Mouse (Mus musculus): ENCODE measurements around the gene Kif22. TPM values are rescaled to one million over a fixed set of nuclear protein-coding genes. Genes with fewer than 3 reads are reported as not detected.

The Kif22 gene
- total RNA-seq, 2 experiments from 2014 or later: 10.8 to 12.5 TPM

DNA sequence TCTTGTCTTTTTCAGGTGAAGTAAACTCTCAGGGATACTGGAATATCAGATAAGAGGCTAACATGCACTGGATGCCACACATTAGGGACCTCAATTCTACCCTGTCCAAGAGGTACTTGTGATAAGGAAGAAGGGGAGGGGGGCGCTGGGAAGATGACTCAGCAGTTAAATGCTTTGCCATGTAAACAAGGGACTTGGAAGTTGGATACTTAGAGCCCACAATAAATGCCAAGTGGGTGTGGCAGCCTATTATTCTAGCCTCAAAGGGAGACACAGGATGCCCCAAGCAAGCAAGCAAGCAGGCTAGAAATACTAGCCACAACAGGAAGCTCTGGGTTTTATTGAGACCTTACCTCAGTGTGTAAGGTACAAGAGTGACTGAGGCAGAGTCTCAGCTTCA is 11.0 kb downstream of the Kif22 start:
- DNase-seq: no peak

DNA sequence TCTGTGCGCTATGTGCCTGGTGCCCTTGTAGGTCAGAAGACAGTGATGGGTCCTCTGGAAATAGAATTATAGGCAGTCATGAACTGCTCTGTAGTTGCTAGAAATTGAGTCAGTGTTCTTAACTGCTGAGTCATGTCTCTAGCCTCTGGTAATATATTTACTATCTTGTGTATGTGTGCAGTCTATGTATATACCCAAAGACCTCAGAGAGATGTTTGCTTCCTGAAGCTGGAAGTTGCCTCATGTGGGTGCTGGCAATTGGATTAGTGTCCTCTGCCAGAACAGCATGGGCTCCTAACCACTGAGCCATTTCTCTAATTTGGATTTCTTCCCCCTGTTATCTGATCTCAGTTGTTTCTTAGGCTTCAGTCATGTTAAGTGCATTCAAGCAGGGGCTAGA is 12.1 kb downstream of the Kif22 start:
- DNase-seq: no peak

DNA sequence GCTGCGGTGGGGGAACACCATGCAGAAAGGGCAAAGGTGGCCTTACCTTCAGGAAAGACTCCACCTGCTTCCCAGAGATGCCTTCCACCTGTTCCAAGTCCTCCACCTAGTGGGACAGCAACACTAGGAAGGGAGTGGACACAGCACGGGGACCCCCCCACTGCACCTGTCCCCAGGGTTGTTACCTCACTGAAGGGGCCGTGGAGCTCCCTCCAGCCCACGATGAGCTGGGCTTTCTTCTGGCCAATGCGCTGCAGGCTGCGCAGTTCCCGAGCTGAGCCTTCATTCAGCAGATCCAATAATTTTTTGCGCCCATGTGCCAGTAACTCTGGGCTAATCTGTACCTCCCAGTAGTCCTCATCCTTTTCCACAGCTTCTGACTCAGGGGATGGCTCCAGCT is 14.4 kb downstream of the Kif22 start:
- DNase-seq: no peak

DNA sequence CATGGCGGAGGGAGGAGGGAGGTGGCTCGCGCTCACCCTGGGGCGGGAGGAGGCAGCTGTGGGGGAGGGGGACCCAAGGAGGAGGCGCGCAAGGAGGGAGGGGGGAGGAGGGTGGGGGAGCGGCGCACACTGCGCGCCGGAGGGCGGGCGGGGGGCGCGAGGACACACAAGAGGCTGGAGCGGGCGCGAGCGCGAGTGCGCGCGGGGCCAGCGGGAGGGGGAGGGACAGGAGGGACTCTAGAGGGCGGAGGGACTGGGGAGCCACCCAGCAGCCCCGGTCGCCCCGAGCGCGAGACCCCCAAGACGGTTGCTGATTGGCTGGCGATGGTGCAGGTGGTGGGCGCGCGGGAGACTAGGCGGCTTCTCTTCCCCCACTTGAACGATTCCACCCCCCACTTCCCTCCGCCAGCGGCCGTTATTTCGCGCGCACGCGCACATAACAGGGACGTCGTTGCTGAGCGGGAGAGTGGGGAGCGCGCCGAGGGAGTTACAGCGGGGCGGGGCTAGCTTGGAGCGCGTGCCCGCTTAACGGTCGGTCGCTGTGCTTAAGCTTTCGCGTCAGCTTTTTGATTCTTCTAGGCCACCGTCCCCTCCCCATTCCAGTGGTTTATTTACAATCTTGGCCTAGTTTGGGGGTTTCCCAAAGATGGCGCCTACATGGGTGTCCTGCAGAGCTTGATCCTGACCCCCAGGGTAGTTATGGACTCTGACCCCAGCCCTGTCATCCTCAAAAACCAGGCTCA is 15.1 kb downstream of the Kif22 start, which contains the start of gene Maz:
Maz (minus strand) TSS at position 54 of the 743 bp plus-strand sequence.
- peak; percentile 99 for DNase-seq

DNA sequence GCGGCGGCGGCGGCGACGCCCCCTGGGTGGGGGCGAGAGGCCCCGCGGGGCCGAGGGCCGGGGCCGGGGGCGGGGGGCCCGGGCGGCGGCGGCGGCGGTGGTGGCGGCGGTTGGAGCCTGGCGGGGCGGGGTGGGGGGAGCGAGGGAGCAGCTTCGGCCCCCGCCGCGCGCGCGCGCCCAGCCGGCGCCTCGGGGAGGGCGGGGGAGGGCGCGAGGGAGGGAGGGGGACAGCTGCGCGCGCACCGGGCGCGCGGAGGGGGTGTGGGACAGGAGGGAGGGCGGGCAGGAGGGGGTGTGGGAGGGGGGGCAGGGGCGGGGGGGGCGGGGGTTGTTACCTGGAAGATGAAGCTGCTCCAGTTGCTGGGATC is 15.7 kb downstream of the Kif22 start:
- DNase-seq: peak; percentile 92

DNA sequence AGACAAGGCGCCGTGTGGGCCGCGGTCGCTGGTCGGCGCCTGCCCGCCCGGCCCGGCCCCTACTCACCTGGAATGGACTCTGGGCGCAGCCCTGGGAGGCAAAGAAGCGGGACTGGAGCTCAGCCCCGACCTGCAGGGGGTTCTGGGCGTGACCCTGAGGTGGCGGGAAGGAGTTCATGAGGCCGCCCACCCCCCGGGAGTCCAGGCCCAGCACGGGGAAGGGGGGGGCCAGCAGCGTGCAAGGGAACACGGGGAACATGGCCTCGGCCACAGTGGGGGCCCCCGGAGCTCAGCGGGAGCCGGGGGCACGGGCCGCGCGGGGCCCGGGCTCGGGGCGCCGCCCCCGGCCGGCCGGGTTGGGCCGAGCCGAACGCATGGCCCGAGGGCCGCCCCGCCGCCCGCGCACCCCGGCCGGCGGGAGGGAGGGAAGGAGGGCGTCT is 16.1 kb downstream of the Kif22 start:
- DNase-seq: peak; percentile 66

DNA sequence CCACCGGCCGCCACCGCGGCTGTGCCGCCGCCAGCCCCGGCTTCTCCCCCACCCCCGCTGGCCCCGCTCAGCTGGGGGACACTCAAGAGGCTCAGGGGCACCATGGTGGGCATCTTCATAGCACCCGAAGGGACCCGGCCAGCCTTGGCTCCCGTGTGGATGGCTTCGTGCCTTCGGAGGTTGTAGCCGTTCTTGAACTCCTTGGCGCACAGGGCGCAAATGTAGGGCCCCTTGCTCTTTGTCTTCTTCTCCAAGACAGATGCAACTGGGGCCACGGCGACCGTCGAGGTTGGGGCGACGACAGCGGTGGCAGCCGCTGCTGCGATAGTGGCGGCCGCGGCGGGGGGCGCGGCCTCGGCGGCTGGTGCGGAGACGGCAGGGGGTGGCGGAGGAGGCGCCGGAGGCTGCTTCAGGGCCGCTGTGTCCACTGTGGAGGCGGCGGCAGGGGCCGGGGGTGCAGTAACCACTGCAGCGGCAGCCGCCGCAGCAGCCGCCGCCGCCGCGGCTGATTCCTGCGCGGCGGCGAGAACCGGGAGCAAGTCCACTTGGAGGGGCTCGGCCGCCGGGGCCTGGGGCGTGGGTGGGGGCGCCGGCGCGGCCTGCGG is 16.6 kb downstream of the Kif22 start:
- peak; percentile 61 for DNase-seq

DNA sequence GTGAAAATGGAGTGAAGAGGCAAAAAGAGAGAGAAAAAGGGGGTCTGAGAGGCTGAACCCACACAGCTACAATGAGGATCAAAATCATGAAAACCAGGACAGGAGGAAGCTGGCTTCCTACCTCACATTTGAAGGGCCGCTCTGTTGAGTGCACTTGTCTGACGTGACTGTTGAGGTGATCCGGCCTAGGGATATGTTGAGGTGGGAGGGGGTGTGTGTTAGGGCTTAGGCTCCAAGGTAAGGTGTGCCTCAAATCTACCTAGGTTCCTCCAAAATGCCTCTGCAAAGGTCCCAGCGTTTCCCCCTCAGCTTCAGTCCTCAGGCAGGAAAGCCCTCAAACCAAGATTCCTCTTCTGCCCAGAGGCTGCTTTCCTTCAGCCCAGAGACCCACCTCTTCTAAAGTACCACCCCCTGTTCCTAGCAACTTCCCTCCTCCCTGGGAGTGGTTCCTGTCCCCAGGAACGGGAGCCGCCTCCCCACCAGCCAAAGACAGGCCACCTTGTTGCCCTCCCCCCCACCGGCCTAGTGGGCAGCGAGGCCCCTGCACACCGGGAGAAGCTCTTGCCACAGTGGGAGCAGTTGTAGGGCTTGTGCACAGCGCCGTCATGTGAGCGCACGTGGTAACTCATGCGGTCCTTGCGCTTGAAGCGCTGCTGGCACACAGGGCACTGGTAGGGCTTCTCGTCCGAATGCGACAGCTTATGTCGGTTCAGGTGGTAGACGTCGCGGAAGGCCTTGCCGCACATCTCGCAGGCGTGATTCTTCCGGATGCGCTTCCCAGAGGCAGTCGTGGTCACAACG is 17.3 kb downstream of the Kif22 start:
- peak; percentile 67 for DNase-seq

DNA sequence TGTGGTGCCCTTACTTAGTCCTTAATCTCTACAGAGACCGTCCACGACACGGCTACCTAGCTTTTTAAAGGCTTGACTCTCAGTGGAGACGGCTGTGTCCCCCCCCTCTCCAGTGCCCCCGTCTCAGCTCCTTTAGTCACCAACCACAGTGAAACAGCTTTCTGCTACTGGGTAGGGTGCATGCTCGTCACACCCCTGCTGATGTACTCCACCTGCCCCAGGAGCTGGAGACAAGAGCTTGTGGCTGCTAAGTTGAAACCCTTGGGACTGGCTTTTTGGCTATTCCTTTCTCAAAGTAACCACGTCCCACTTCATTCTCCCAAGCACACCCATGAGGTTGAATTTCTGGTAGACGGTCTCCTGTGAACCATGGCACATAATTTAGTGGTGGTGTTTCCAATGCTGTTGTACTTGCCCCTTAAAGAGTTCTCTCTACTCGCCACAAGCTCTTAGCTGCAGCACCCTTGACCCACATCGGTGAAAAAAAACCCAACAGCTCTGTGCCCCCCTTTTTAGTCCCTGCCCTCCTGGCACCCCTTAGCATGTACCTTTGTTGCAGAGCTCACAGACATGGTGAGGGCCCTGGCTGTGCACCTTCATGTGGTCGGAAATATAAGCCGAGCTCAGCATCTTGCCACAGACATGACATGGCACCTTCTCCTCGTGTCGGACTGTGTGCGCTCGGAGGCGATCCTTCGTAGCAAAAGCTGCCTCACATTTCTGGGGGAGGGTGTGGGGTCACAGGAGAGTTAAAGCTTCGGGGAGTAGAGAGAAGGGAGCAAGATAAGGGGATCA is 18.2 kb downstream of the Kif22 start:
- no peak for DNase-seq

DNA sequence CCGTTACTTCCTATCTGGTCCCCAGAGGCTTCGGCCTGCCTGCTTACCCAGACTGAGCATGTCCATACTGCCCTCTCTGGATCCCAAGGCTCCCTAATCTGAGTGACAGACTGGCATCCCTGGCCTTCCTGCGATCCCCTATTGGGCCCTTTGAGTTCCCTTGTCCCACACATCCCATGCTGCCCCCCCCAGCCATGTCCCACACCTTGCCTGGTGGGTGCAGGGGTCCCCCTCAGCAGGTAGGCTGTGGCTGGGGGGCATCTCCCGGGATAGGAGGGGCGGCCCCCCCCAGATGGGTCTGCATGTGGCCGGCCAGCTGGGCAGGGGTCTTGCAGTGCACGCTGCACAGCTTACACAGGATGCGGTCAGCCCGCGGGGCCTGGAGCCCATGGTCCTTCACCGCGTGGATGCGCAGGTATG is 19.0 kb downstream of the Kif22 start:
- DNase-seq: peak; percentile 16

DNA sequence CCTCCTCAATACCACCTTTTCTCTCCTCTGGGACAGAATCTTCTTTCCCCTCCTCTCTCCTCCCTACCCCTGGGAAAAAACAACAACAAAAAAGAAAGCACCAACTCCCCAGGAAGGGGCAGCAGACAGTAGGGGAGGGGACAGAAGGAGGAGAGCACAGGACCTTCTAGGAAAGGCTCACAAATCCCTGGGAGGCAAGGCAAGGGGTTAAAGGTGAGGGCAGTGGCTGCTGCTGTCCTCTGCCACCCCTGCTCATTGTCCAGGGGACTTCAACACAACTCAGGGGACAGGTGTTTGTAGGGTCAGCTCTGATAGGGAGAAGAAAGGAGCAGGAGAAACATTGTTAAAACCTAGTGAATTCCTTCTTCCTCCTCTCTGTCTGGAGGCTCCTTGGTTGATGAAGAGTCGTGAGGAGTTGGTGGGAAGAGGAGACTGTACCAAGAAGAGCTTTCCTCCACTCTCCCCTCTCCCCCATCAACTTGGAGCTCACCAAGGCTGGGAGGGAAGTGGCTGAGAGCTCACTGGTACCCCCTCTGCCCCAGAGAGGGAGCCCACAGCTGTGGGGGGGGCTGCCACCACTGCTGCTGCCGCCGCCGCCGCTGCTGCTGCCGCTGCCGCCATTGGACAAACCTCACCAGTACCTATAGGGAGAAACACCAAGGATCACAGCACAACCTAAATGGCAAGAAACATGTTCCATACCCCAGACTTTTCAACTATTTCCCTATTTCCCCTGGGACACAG is 19.6 kb downstream of the Kif22 start:
- DNase-seq: no peak

DNA sequence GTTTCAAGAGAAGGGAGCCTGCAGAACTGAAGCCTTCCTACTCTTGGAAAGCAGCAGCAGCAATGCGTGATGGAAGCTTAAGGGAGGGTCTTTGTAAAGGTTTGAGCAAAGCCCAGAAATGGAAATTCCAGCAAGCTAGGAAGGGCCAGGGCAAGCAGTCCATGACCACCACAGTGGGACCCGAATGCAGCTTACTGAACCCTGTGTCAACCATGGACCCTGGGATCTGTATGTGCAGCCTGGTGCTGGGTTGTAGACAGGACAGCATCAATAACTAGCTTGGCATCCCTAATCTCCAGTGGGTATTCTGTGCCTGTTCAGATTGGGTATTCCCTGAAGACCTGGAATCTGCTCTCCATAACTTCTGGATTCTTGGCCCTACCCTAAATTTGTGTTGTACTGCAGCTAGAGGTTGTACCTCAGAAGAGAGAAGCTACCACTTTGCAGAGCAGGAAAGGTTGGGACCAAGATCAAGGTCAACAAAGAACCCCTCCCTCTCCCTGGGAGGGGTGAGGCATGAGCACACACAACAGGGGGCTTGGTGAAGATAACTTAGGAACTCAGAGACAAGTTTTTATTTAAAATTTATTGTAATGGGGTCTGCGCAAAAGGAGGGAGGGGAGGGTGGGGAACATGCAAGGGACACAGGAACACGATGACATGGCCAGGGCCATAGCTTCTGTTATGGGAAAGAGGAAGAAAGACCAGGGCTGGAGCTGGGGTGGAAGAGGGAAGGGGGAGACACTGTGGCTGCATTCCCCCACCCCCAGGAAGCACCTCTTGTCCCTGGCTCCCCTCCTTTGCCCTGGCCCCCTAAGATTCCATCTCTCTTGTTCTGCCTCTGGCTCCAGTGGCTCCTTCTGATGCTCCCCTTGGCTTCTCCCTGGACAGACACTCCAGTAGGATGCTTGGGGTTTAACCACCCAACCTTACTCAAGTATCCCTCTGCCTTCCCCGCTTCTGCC is 20.4 kb downstream of the Kif22 start:
- DNase-seq: no peak

DNA sequence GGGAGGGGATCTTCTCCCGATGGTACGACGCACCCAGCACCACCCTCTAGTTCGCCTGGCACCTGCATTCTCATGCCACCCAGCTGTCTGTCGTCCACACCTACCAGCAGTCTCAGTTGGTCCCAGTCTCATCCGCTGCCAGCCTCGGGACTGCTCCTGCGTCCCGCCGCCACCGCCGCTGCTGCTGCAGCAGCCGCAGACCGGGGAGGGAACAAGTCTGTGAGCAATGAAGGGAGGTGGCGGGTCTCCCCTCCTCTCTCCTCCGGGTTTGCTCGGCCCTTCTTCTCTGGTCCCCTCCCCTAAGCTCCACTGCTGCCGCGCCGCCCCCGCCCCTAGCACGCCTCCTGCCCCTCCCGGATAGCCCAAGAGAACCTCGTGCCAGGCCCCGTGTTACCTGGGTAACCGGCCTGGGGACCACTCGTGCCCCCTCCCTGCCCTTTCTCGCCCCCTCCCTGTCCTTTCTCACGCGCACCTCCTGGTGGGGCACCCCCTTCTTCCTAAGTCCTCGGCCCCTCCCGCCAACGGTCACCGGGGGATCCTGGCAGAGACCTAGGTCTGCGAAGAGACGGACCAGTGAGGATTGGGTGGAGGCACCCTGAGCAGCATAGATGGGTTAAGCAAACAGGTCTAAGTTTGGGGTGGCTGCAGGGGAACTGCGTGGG is 21.2 kb downstream of the Kif22 start, which contains the start of the genes Gm42742 and Prrt2:
Gm42742 (minus strand) TSS at position 197 of the 662 bp plus-strand sequence.
Prrt2 (minus strand) TSS at position 311 of the 662 bp plus-strand sequence.
- peak; percentile 58 for DNase-seq

DNA sequence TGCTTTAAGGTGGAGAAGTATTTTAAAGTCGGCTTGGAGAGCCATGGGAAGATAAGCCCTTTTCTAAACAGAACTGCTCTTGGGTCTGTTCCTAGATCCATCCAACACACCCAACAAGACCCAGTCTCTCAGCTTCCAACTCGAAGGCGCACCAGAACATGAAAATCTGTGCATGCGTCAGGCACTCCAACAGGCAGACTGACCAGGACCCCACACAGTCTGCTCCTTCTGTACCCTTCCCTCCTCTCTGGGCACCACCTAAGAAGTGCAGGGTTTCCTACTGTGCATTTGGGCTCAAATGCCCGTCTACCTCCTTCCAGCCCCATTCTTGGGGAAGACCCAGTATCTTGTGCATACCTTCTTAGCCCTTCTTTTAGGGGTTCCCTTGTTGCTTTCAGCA is 21.8 kb downstream of the Kif22 start:
- DNase-seq: no peak

DNA sequence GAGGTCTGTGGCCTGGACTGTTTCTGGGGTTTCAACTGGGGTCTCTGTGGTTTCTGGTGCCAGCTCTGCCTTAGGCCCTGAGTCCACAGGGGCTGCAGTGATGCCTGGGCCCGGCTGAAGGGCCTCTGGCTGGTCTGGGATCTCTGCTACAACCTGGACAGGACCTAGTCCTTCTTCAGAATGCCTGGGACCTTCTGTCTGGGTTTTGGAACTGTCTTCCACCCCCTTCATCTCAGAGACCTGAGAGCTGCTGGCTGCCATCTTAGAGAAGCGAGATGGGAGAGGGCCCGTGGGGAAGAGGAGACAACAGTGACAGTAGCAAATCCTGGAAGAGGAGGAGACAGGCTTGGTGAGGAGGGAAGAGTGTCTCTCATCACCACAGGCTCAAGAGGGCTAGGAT is 22.2 kb downstream of the Kif22 start:
- no peak for DNase-seq

DNA sequence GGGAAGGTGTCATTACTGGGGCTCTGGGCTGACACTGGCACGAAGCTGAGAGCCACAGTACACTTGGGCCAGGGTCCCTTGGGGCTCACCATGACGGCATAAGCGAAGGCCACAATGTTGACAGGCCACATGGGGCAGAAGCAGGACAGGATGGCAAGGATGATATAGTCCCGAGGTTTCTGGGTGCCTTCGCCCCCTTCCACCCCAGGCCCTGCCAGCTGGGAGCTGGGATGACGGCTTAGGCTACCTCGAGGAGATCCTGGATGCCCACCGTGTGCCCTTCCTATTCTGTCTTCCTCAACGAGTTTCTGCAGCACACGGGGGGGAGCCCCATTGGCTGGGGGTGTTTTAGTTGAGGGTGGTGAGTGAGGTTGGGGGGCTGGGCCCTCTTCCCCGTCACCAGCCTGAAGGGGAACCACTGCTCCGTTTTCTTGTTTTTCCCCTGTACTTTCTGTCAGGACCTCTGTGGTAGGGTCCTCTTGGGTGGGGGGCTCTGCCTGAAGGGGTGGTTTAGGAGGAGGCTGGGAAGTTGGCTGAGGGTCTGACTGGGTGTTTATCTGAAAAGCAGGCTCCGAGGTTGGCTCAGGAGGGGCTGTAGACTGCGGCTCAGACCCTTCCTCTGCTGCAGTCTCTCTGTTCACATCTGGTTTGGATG is 22.8 kb downstream of the Kif22 start:
- DNase-seq: no peak

DNA sequence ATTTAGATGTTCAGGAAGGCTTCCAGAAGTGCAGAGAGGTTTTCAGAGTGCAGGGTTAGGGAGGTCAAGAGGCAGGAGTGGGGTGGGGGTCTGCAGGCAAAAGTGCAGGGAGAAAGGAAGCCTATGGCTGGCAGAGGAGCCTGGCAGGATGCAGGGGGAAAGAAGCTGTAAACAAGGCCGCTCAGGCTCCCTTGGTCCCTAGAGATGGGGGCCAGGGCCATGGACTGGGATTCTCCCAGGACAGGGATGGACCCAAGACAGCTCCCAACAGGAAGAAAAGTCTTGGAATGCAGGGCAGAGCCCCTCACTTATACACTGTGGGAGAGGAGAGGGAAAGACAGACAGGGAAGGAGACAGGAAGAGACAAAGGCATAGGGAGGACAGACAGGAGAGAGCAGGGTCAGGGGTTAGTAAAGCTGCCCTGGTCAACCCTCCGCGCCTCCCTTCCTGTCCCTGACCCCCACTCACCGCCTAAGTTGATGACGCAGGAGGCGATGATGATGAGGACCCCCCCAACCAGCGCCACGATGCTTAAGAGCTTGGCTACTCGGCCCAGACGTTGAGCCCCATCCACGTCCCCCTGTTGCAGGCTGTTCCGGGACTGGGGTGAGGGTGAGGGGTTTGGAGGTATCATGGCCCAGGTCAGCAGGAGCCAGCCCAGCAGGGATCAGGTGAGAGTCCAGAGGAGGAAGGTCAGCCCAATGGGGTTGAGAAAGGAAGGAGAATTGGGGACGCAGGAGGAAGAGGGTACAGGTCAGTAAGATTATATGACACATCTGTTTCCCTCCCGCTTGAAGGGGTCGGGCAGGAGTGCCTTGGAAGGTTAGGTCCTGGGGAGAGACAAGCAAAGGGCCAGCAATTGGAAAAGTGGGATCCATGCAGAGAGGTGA is 23.6 kb downstream of the Kif22 start:
- DNase-seq: peak; percentile 14

DNA sequence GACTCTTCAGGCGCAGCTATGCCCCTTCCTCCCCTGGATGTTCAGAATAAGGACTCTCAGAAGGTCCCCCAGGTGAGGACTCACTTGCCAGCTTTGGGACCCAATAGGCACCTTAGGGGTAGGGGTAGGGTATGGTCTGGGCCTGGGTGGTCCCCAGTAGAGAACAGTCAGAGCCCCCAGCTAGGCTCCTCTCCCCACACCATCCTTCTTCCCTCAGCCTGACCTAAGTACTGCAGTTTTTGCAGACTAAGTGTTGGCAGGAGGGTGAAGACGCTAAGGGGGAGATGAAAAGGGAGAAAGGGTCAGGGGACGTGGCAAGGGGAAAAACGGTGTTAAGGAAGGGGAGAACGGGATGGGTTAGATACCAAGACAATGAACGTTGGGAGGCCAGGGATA is 24.3 kb downstream of the Kif22 start:
- no peak for DNase-seq

All from gastrocnemius, postnatal 10 days (tissue).